14 mouse cellular contexts compared by ENCODE assay signal in the genomic region with DNA sequence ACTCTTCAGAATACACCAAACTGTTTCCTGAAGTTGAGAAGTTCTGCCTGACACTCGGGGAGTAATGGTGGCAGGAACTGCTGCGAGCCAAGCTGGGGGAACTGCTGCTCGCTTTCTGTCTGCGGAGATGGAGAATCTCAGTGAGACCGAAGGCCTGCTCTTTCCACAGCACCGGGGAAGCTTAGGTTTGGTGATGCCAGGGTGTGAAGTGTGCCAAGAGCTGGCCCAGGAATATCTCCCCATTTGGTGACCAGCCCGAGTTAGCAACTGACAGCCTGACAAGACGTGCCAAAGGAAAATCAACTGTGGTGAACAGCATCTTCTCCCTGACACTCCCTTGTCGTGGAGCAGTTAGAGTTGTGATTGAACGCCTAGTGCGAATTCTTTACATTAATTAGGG. TPM values are rescaled to one million over a fixed set of nuclear protein-coding genes. Genes with fewer than 3 reads are reported as not detected.
DNase-seq lines count a peak whose midpoint lies in the region.
"Had no signal": no experiment of that assay in that cellular context is flagged by ENCODE, and none has a peak within 500 bp of the region (broad histone marks: within the 10 kb centered on the region; RNA-seq: fewer than 3 reads in every experiment).

No protein-coding gene starts in this region.

- peak; percentile 28 to 45 for DNase-seq in cerebellum, adult 18-20 months
- no peak for DNase-seq in cerebellum, adult 11 months
- peak; percentile 61 for DNase-seq in heart, adult 11 months
- DNase-seq in heart, adult 18-20 months, result no peak
- DNase-seq in cerebellum, postnatal 10 days, result peak; percentile 67 to 78
- DNase-seq in adrenal gland, adult 8-10 months, result no peak
- no peak for DNase-seq in thymus, postnatal 25 days
- DNase-seq: gastrocnemius, adult 2 months; gastrocnemius, postnatal 36 days; heart, adult 2 months; heart, postnatal 14 days; kidney, adult 11 months had no signal

RNA-seq across cellular contexts. Expression of gene Clec10a, which starts 22.3 kb away (rescaled TPM):
- 1 to 10 TPM; 3.1 to 3.5 TPM for total RNA-seq in heart, adult 18-20 months (2021)
- total RNA-seq in adrenal gland, adult 8-10 months (2022), result 1 to 10 TPM; 3.3 to 7.3 (median 5.4) TPM

RNA-seq across cellular contexts. Expression of gene Slc16a11, which starts 34.2 kb away (rescaled TPM):
- total RNA-seq in heart, adult 18-20 months (2021), result 1 to 10 TPM in 1 of 2 experiments, under 1 TPM in 1; 0.65 to 2.2 TPM
- 1 to 10 TPM in 2 of 4 experiments, under 1 TPM in 2; 0.23 to 2.0 (median 0.86) TPM for total RNA-seq in adrenal gland, adult 8-10 months (2022)
- total RNA-seq: gastrocnemius, adult 2 months had no signal

RNA-seq across cellular contexts. Expression of gene Slc16a13, which starts 42.6 kb away (rescaled TPM):
- 1 to 10 TPM; 2.1 to 2.9 TPM for total RNA-seq in heart, adult 18-20 months (2021)
- total RNA-seq in adrenal gland, adult 8-10 months (2022), result 1 to 10 TPM; 4.4 to 9.4 (median 6.6) TPM

RNA-seq across cellular contexts. Expression of gene Mgl2, which starts 48.2 kb away (rescaled TPM):
- total RNA-seq in heart, adult 18-20 months (2021), result 1 to 10 TPM; 3.5 to 5.1 TPM
- 1 to 10 TPM; 3.1 to 6.9 (median 4.2) TPM for total RNA-seq in adrenal gland, adult 8-10 months (2022)
- total RNA-seq: hindbrain, postnatal 0 days had no signal

RNA-seq across cellular contexts. Expression of gene Bcl6b, which starts 51.3 kb away (rescaled TPM):
- 10 to 100 TPM in 1 of 2 experiments, 1 to 10 TPM in 1; 5.5 to 15.5 TPM for total RNA-seq in heart, adult 18-20 months (2021)
- 10 to 100 TPM in 2 of 4 experiments, 1 to 10 TPM in 2; 6.4 to 25.1 (median 10.5) TPM for total RNA-seq in adrenal gland, adult 8-10 months (2022)
- total RNA-seq: MEL had no signal

Comparison
In these comparisons a context has a peak if more than half of its experiments do, and no peak if none do; other contexts are left out.
1. DNase-seq: peak in cerebellum, adult 18-20 months (2 of 2), heart, adult 11 months (single experiment) and cerebellum, postnatal 10 days (2 of 2); none in cerebellum, adult 11 months (single experiment), heart, adult 18-20 months (0 of 2), adrenal gland, adult 8-10 months (single experiment) and thymus, postnatal 25 days (single experiment).